Mouse (Mus musculus) left cerebral cortex, adult 2 months (tissue): ENCODE measurements around the gene Atg10. TPM values are rescaled to one million over a fixed set of nuclear protein-coding genes. Genes with fewer than 3 reads are reported as not detected.
A peak's percentile ranks its signal among the peaks of the same experiment; 100 is the strongest.
"Not testable (repeated sequence)": the region's sequence is repeated elsewhere in the genome, so short reads cannot be mapped to it uniquely, and the experiment has no call there.

ENCODE experiments used
- DNase-seq, 2 experiments: peaks; one replicate each; pipeline ENCODE4 v3.0.0; 2021 to 2022; ENCODE audit warnings: low spot score in 2 of 2, mixed read lengths in 1 of 2; ENCODE audit errors: extremely low spot score in 1 of 2
- H3K27ac ChIP-seq: fragments of 200-600 bp; 2 replicates; pipeline ENCODE4 v1.8.1; 2022
- H3K4me3 ChIP-seq: fragments of 200-600 bp; 2 replicates; pipeline ENCODE4 v1.8.1; 2022
- CTCF ChIP-seq: fragments of 200-600 bp; IDR thresholded peaks from 2 replicates; pipeline ENCODE4 v1.8.1; 2022; ENCODE audit warnings: antibody characterized with exemption, mild to moderate bottlenecking, moderate library complexity
- intact Hi-C: fragments of 180-260 bp; cut with DNase I; formaldehyde crosslinking; loops from one replicate; pipeline ENCODE4 v1.15.1; 2025
- total RNA-seq, 2 experiments: library from RNA; stranded (reverse); gene quantifications; 2 replicates each; pipeline ENCODE4 v1.2.3; 2021

The Atg10 gene
- total RNA-seq, 2 experiments from 2014 or later = 13.9 to 14.5 TPM

DNA sequence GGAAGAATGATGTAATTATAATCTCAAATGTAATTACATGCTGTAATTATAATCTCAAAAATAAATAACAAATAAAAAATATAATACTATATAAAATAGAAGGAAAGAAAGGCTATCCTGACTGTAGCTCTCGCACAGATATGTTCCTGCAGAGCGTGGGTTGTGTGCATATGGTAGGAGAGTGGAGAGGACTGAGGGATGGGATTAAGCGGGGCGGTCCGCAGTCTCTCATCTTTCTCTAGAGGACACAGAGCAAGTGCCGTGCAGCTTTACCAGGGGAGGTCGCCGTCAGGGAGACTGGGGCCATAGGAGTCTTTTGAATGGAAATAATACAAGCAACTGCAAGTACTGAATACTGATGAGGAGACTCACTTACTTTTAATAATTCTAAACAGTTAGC is 263.2 kb downstream of the Atg10 start:
- Histone ChIP-seq H3K27ac (no peak overlapping the region), H3K4me3 (no peak overlapping the region)
- intact Hi-C loops = no loop called here
- TF ChIP-seq CTCF = no peak
- DNase-seq = no peak

DNA sequence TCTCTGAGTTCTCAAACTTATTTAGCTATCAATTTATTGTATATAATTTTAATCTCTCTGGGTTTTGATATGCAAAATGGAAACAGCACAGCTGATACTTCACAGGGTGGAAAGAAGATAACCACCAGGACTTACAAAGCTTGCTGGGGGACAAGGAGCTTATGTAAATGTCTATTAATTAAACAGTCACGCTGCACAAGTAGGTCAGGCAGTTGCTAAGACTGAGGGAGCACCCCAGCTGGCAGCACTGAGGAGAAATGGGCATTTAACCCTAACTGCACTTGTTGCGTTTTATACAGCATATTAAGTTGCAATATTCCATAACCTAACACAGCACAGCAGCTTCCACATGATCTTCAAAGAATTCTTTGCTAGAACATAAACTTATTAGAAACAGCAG is 264.9 kb downstream of the Atg10 start:
- intact Hi-C loops = no loop called here
- no peak for DNase-seq
- Histone ChIP-seq H3K27ac (no peak overlapping the region), H3K4me3 (no peak overlapping the region)
- TF ChIP-seq CTCF = no peak

GRCm38 (mm10) chr13:90939600-90939999 is 284.2 kb downstream of the Atg10 start:
- no peak for DNase-seq
- Histone ChIP-seq H3K27ac (no peak overlapping the region), H3K4me3 (no peak overlapping the region)
- TF ChIP-seq CTCF = no peak
- intact Hi-C loops = no loop called here

DNA sequence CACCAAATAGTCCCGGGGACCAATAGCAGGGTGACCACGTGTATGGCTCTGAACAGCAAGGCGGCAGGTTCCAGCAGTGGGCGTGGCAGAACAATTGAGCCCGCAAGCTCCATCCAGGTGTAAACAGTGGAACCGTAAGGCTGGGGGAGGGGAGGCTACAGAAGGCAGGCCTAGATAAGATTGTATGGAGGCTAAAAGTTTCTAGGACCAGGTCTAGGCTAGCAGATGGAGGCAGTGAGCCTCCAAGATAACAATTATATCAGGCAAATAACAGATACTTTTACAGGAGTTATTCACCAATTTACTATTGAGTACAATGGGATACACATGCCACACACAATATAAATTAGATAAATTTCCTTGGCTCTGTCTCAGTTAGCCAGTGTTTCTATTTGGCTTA is 284.6 kb downstream of the Atg10 start:
- TF ChIP-seq CTCF = no peak
- H3K27ac ChIP-seq = no peak overlapping the region
- H3K4me3 ChIP-seq = no peak overlapping the region
- DNase-seq = no peak
- intact Hi-C loops = no loop called here

- no peak overlapping the region for H3K27ac ChIP-seq
- no peak for TF ChIP-seq CTCF
- no peak for DNase-seq
- intact Hi-C loops = no loop called here
- no peak overlapping the region for H3K4me3 ChIP-seq
These were observed 287.9 kb downstream of the Atg10 start for GRCm38 (mm10) chr13:90935852-90936251.

- Histone ChIP-seq H3K4me3 (no peak overlapping the region), H3K27ac (no peak overlapping the region)
- no peak for TF ChIP-seq CTCF
- intact Hi-C loops = loop anchor here (5.0 kb wide), 1 partner anchor 764 kb away; no protein-coding TSS in a partner anchor
- DNase-seq = no peak
These were observed 290.5 kb downstream of the Atg10 start for GRCm38 (mm10) chr13:90933256-90933655.

DNA sequence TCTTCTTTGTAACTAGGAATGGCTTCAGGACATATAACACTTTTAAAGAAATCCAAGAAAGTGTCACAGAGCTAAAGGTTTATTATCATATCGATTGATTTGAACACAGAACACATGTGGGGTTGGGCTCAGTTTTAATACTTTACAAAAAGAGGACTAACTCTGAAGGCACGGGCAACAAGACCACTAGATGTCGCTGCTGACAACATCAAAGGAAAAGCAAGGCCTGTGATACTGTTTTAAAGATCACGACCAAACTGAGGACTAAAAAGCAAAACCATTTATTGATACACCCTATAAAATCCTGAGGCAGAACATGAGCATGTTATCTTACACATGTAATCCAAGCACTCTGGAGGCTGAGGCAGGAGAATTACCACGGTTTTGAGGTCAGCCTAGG is 293.9 kb downstream of the Atg10 start:
- DNase-seq = peak; percentile 74 to 78
- TF ChIP-seq CTCF = peak; percentile 85
- intact Hi-C loops = loop anchor here (5.0 kb wide), 4 partner anchors 532 to 877 kb away; partner anchors contain the start of genes Ssbp2 and Zcchc9
- no peak overlapping the region for H3K4me3 ChIP-seq
- H3K27ac ChIP-seq = no peak overlapping the region

DNA sequence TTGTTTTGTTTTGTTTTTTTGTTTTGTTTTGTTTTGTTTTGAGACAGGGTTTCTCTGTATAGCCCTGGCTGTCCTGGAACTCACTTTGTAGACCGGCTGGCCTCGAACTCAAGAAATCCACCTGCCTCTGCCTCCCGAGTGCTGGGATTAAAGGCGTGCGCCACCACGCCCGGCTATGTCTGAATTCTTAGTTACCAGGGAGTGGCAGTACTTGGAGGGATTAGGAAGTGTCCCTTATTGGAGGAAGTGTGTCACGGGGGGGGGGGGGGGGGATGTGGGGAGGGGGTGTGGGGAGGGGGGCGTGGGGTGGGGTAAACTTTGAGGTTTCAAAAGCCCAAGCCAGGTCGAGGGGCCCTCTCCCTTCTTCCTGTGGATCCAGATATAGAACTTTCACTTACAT is 295.5 kb downstream of the Atg10 start:
- H3K4me3 ChIP-seq, DNase-seq, H3K27ac ChIP-seq: not testable (repeated sequence)
- intact Hi-C loops = loop anchor here (5.0 kb wide), 3 partner anchors 534 to 879 kb away; partner anchors contain the start of genes Ssbp2 and Zcchc9

GRCm38 (mm10) chr13:90926938-90927633 is 296.7 kb downstream of the Atg10 start:
- intact Hi-C loops = loop anchor here (5.0 kb wide), 3 partner anchors 535 to 880 kb away; partner anchors contain the start of genes Ssbp2 and Zcchc9
- DNase-seq = no peak
- no peak for TF ChIP-seq CTCF
- Histone ChIP-seq H3K27ac (no peak overlapping the region), H3K4me3 (no peak overlapping the region)

DNA sequence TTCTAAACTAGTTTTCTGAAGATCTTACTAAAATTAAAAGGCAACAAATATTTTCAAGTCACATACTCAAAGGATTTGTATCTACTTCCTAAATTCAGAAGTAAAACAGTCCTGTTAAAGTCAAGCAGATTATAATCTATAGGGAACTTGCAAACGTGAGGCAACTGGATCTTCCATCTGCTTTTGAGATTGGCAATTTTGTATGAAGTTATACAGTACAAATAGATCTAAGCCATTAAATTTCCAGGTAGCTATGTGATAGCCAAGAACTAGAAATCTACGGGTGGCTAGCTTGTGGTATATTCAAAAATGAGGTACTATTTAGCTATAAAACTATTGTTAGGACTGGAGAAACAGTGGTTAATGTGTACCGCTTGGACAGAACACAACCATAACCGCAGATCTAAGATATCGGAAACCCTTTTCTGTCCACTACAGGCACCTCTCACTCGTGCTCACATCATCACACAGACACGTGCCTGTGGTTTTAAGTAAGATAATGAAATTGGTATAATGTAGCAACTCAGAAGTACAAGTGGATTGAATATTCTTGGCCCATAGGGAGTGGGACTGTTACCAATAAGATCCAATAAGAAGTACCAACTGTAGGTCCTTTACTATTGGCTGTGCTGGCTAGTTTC is 297.5 kb downstream of the Atg10 start:
- TF ChIP-seq CTCF = no peak
- Histone ChIP-seq H3K27ac (no peak overlapping the region), H3K4me3 (no peak overlapping the region)
- DNase-seq = no peak
- intact Hi-C loops = loop anchor here (5.0 kb wide), 3 partner anchors 536 to 881 kb away; partner anchors contain the start of genes Ssbp2 and Zcchc9

GRCm38 (mm10) chr13:90925191-90925590 is 298.6 kb downstream of the Atg10 start:
- no peak overlapping the region for H3K27ac ChIP-seq
- no peak for TF ChIP-seq CTCF
- DNase-seq = no peak
- H3K4me3 ChIP-seq = no peak overlapping the region
- intact Hi-C loops = loop anchor here (5.0 kb wide), 3 partner anchors 537 to 882 kb away; partner anchors contain the start of genes Ssbp2 and Zcchc9

- Histone ChIP-seq H3K4me3 (peak overlapping the region; percentile 74), H3K27ac (no peak overlapping the region)
- TF ChIP-seq CTCF = no peak
- DNase-seq = no peak
- intact Hi-C loops = no loop called here
These were observed 299.7 kb downstream of the Atg10 start for GRCm38 (mm10) chr13:90924072-90924471.

- H3K27ac ChIP-seq = peak overlapping the region; percentile 99
- intact Hi-C loops, DNase-seq: not testable (repeated sequence)
- H3K4me3 ChIP-seq = peak overlapping the region; percentile 74
These were observed 300.2 kb downstream of the Atg10 start for GRCm38 (mm10) chr13:90923617-90924016.
